Mouse (Mus musculus): ENCODE data around the gene Zfc3h1. TPM values are rescaled to one million over a fixed set of nuclear protein-coding genes. Genes with fewer than 3 reads are reported as not detected.

The Zfc3h1 gene
- polyA plus RNA-seq, 1 experiment from 2014 or later, result 29.4 TPM

GRCm38 (mm10) chr10:115476506-115476905, 91.7 kb downstream of the Zfc3h1 start:
- no peak overlapping the region for H3K4me2 ChIP-seq (ENCODE audit: low read depth, low read length, severe bottlenecking)
- no peaks in the 10 kb centered on the region for H3K9me3 ChIP-seq (ENCODE audit: control insufficient read depth, low read length)
- WGBS, result 90% methylated on average over 9 of the region's 9 CpGs
- 0 out of 2 replicates have a peak, but pooled peaks cover 5% of the 10 kb centered on the region for H3K4me1 ChIP-seq (replicated peaks; ENCODE audit: control insufficient read depth, insufficient read depth, low read length)
- H3K4me3 ChIP-seq (ENCODE audit: low read depth, low read length), result no peak overlapping the region
- no peaks in the 10 kb centered on the region for H3K36me3 ChIP-seq (ENCODE audit: control insufficient read depth, insufficient read depth, low read length)
- H3K27me3 ChIP-seq (ENCODE audit: control insufficient read depth, insufficient read depth, low read length), result peaks cover 30% of the 10 kb centered on the region
- ATAC-seq (replicated peaks; ENCODE audit: low FRiP score) (no peak; the same call in 1 of the 2 replicates), DNase-seq (ENCODE audit: low spot score) (no peak)
- H3K9ac ChIP-seq (ENCODE audit: low read length), result no peak overlapping the region
- H3K27ac ChIP-seq (ENCODE audit: low read depth, low read length), result no peak overlapping the region

- DNase-seq (ENCODE audit: low spot score), result peak; percentile 53
- 17% methylated on average over 20 of the region's 20 CpGs for WGBS
- H3K4me3 ChIP-seq (ENCODE audit: low read depth, low read length), result no peak overlapping the region
- H3K9me3 ChIP-seq (ENCODE audit: control insufficient read depth, low read length), result no peaks in the 10 kb centered on the region
- no peaks in the 10 kb centered on the region for H3K36me3 ChIP-seq (ENCODE audit: control insufficient read depth, insufficient read depth, low read length)
- peaks cover 18% of the 10 kb centered on the region for H3K27me3 ChIP-seq (ENCODE audit: control insufficient read depth, insufficient read depth, low read length)
- peak; percentile 56; the same call in 1 of the 2 replicates for ATAC-seq (replicated peaks; ENCODE audit: low FRiP score)
- H3K9ac ChIP-seq (ENCODE audit: low read length), result no peak overlapping the region
- no peak overlapping the region for H3K27ac ChIP-seq (ENCODE audit: low read depth, low read length)
- H3K4me2 ChIP-seq (ENCODE audit: low read depth, low read length, severe bottlenecking), result peak overlapping the region; percentile 9; the same call in 1 of the 2 replicates
- H3K4me1 ChIP-seq (replicated peaks; ENCODE audit: control insufficient read depth, insufficient read depth, low read length), result 0 out of 2 replicates have a peak, but pooled peaks cover 5% of the 10 kb centered on the region
Measured at GRCm38 (mm10) chr10:115478441-115479141, 93.8 kb downstream of the Zfc3h1 start.

Other genes with a start within 250 kb of the Zfc3h1 start
- gene Tph2, start 199.9 kb upstream of the Zfc3h1 start, polyA plus RNA-seq (2014; fragmentation: Nextera tagmentation; extraction: Ambion mirVana), result 0.13 TPM in 1 of 2 replicates, not detected in the other
- 45.5 and 52.3 TPM in 2 replicates for gene Tbc1d15, start 133.5 kb upstream of the Zfc3h1 start, polyA plus RNA-seq (2014; fragmentation: Nextera tagmentation; extraction: Ambion mirVana)
- 10.0 and 11.9 TPM in 2 replicates for gene Rab21, start 69.4 kb upstream of the Zfc3h1 start, polyA plus RNA-seq (2014; fragmentation: Nextera tagmentation; extraction: Ambion mirVana)
- 32.6 and 33.7 TPM in 2 replicates for gene Tmem19, start 22.5 kb upstream of the Zfc3h1 start, polyA plus RNA-seq (2014; fragmentation: Nextera tagmentation; extraction: Ambion mirVana)
- gene Thap2, start 516 bp upstream of the Zfc3h1 start, polyA plus RNA-seq (2014; fragmentation: Nextera tagmentation; extraction: Ambion mirVana), result 26.1 and 29.2 TPM in 2 replicates
- gene A930009A15Rik, start 185.0 kb downstream of the Zfc3h1 start, polyA plus RNA-seq (2014; fragmentation: Nextera tagmentation; extraction: Ambion mirVana), result not detected in 2 replicates
- gene Lgr5, start 202.8 kb downstream of the Zfc3h1 start, polyA plus RNA-seq (2014; fragmentation: Nextera tagmentation; extraction: Ambion mirVana), result 0.81 and 0.94 TPM in 2 replicates